Mouse (Mus musculus) erythroblast, embryonic 14.5 days (primary cell): ENCODE data around the gene Epas1.

ENCODE experiments used
- GATA1 ChIP-seq: IDR thresholded peaks from 2 replicates; pipeline ENCODE4 v1.6.1; 2012; ENCODE audit warnings: low read length, inconsistent platforms, mixed read lengths
- TAL1 ChIP-seq: IDR thresholded peaks from 3 replicates; pipeline ENCODE4 v1.6.1; 2012; ENCODE audit warnings: low read length, inconsistent platforms, mixed read lengths

- TF ChIP-seq GATA1 (no peak), TAL1 (no peak)
Measured at GRCm38 (mm10) chr17:86709803-86710202, 43.7 kb upstream of the Epas1 start.
